Mouse (Mus musculus) cerebellum, postnatal 14 days (tissue): ENCODE measurements around the gene Gata5.
A peak's percentile ranks its signal among the peaks of the same experiment; 100 is the strongest.

Experiments used
- DNase-seq, 2 experiments: peaks; one replicate each; pipeline ENCODE4 v3.0.0; 2021; ENCODE audit warnings: mixed read lengths in 2 of 2

Gata5 gene

GRCm38 (mm10) chr2:180306423-180307168 is 27.9 kb downstream of the Gata5 start:
- peak; percentile 43 to 46 for DNase-seq

- no peak for DNase-seq
Observed at GRCm38 (mm10) chr2:180306009-180306408, 28.5 kb downstream of the Gata5 start.

- DNase-seq, result no peak
Observed at GRCm38 (mm10) chr2:180305490-180305889, 29.0 kb downstream of the Gata5 start.

GRCm38 (mm10) chr2:180304554-180304953 is 29.9 kb downstream of the Gata5 start:
- no peak for DNase-seq

GRCm38 (mm10) chr2:180303468-180303867 is 31.0 kb downstream of the Gata5 start:
- DNase-seq, result no peak

- no peak for DNase-seq
Observed at GRCm38 (mm10) chr2:180302201-180302600, 32.3 kb downstream of the Gata5 start.

- DNase-seq, result no peak
Observed at GRCm38 (mm10) chr2:180300771-180301170, 33.7 kb downstream of the Gata5 start.

- no peak for DNase-seq
Observed at GRCm38 (mm10) chr2:180300252-180300651, 34.2 kb downstream of the Gata5 start.

GRCm38 (mm10) chr2:180292906-180293305 is 41.6 kb downstream of the Gata5 start:
- DNase-seq, result no peak

- no peak for DNase-seq
Observed at GRCm38 (mm10) chr2:180292026-180292425, 42.5 kb downstream of the Gata5 start.

- DNase-seq, result no peak
Observed at GRCm38 (mm10) chr2:180291566-180291965, 42.9 kb downstream of the Gata5 start.

GRCm38 (mm10) chr2:180290503-180290902 is 44.0 kb downstream of the Gata5 start:
- DNase-seq, result no peak

GRCm38 (mm10) chr2:180289440-180290108 is 44.9 kb downstream of the Gata5 start, which contains the start of gene Rbbp8nl:
Gene Rbbp8nl, minus strand, starts transcription at chr2:180289879.
- DNase-seq, result no peak

- no peak for DNase-seq
Observed at GRCm38 (mm10) chr2:180288966-180289365, 45.5 kb downstream of the Gata5 start.

- DNase-seq, result no peak
Observed at GRCm38 (mm10) chr2:180279321-180279720, 55.2 kb downstream of the Gata5 start.

GRCm38 (mm10) chr2:180277773-180278320 is 56.7 kb downstream of the Gata5 start:
- DNase-seq, result no peak

GRCm38 (mm10) chr2:180276851-180277259 is 57.6 kb downstream of the Gata5 start:
- DNase-seq, result no peak

- DNase-seq, result no peak
Observed at GRCm38 (mm10) chr2:180276385-180276784, 58.1 kb downstream of the Gata5 start.

GRCm38 (mm10) chr2:180275836-180276235 is 58.7 kb downstream of the Gata5 start:
- DNase-seq, result peak; percentile 90 to 92
